Mouse (Mus musculus) kidney, adult 9 months (tissue): ENCODE measurements around the gene Hnf4a.
"Not testable (repeated sequence)": the region's sequence is repeated elsewhere in the genome, so short reads cannot be mapped to it uniquely, and the experiment has no call there.

ENCODE experiments used
- DNase-seq: peaks from one replicate; pipeline ENCODE4 v3.0.0; 2022

Hnf4a gene

DNA sequence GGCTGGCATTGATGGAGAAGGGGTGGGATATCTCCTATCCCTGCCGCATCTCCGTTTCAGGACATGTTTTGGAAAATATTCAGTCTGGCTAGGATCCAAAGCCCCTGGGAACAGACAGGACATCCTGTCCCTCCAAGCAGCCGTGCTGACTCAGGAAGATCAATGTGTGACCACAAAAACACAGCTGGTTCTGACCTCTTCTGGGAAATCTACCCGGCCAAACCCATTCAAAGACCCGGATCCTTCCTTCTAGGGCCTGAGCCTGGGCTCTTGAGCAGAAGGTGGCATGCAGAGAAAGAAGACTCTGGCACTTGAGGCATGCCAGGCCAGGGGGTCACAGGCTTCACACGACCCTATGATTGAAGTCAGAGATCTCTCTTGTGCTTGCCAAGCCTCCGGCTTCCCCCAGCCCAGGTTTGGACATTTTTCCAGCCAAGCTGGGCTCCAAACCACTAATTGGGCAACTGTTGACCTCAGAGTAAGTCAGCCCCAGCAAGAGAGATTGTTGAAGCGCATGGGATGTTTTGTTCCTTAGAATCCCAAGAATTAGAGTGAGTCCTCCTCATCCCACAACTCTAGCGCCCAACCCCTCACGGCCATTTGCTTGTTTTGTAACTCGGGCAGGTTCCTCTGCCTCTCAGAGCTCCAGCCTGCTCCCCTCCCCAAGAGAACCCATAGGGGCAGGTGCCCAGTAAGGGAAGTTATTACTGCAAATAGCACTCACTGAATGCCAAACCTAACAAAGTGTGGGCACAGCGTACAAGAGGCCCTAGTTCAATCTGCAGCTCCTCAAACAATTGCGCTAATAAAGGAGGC is 89.7 kb downstream of the Hnf4a start:
- DNase-seq, result peak; percentile 88

GRCm38 (mm10) chr2:163596873-163597155 is 90.2 kb downstream of the Hnf4a start:
- no peak for DNase-seq

GRCm38 (mm10) chr2:163597661-163598060 is 91.1 kb downstream of the Hnf4a start:
- DNase-seq, result peak; percentile 91

GRCm38 (mm10) chr2:163599226-163599625 is 92.6 kb downstream of the Hnf4a start:
- DNase-seq, result peak; percentile 79

DNA sequence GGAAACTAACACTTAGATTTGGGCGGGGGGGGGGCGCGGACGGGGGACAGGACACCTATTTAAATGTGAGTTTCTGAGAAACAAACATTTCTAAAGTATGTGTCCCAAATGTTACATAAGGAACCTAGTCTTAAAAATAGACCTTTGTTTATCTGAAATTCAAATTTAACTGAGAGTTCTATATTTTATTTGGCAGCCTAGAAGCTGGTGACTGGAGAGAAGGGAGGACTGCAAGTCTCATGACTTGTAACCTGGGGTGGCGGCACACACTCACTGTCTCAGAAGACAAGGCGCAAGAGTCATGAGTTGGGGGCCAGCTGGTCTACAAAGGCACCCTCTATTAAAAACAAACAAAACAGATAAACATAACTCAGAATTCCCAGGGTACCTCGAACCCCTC is 94.5 kb downstream of the Hnf4a start:
- no peak for DNase-seq

DNA sequence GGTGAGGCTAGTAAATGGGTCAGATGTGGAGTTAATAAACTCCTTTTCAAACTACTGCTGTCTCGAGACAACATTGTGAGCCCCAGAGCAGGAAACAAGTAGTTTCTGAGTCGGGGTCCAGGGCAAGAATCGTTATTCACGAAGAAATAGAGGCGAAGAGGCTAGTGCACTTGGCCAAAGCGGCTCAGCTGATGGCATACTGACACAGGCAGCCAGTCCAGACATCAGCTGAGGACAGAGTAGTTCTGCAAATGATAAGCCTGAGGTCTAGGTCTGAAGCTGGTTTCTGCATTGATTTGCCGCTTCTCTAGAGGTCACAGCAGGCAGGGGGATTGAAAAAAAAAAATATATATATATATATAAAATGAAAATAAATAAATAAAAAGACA is 95.1 kb downstream of the Hnf4a start:
- no peak for DNase-seq

DNA sequence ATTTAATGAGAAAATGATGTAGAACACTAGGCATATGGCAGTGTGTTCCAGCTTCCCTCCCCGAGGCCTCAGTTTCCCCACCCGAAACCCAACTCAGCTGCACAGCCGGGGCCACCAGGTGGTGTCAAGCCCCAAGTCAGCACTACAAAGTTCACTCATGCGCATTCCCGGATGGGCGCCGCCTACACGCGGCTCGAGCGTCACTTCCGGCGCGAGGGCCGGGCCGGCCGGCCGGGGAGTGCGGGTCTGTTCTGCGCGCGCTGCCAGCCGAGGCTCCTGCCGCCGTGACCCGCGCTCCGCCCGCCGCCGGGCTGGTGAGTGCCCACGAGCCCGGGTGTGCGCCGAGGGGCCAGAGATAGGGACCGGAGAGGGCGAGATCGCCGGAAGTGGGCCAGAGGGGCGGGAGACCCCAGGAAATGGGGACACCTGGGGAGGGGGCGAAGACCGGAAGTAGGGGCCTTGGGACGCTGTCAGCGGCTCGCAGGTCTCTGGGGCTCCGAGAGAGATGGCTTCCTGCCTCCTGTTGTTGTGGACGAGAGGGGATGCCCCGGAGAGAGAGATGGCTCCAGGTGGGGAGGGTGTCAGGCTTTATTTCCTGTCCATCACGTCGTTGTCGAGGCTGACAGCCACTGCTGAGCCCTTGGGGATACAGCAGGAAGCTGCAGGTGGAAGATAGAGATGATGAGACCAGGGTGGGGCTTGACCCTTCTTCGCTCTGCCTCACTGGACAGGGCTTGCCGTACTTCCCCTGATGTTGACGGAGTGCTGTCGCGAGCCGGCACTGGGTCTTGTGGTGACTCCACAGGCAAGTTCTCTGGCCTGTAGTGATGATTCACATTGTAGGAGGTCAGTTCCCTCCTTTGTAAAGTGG is 95.7 kb downstream of the Hnf4a start, which contains the start of gene Ttpal:
TSS of gene Ttpal (plus strand) at position 214 of the 871 bp plus-strand sequence.
- DNase-seq, result peak; percentile 88

DNA sequence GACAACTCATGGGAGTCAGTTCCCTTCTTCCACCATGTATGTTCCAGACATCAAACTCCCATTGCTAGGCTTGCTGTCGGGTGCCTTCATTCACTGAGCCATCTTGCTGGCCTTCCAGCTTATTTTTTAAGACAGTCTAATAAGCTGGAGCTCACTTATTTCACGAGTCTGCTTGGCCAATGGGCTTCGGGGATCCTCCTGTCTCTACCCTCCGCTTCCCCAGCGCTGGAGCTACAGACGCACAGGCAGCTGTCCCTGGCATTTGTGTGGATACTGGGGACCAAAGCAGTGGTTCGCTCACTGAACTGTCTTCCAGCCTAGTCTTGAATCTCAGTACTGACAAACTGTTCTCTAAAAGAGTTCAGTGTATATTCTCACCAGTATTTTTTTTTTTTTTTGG is 99.6 kb downstream of the Hnf4a start:
- no peak for DNase-seq

- DNase-seq, result no peak
Observed at GRCm38 (mm10) chr2:163608008-163608407, 101.4 kb downstream of the Hnf4a start.

- no peak for DNase-seq
Observed at GRCm38 (mm10) chr2:163609281-163609975, 102.8 kb downstream of the Hnf4a start.

- no peak for DNase-seq
Observed at GRCm38 (mm10) chr2:163611176-163611575, 104.6 kb downstream of the Hnf4a start.

DNA sequence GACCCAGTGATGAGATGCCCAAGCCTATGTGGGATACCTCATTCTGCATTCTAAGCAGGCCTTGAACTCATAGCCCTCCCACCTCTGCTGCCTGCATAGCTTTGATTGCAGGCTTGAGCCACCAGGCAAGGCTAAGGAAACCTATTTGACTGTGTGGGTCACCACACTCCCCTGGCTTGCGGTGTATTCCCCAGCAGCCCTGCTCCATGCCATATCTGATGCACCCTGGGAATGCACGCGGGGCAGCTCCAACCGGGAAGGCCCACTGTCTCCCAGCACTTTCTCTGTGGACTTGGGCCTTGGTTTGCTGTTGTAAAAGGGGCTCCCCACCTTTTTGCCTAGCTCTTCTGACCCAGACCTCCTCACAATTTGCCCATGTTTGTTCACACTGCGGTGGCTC is 106.6 kb downstream of the Hnf4a start:
- DNase-seq, result no peak

GRCm38 (mm10) chr2:163613990-163614389 is 107.4 kb downstream of the Hnf4a start:
- no peak for DNase-seq

GRCm38 (mm10) chr2:163615401-163615800 is 108.8 kb downstream of the Hnf4a start:
- DNase-seq, result no peak

GRCm38 (mm10) chr2:163615906-163616651 is 109.5 kb downstream of the Hnf4a start:
- no peak for DNase-seq

DNA sequence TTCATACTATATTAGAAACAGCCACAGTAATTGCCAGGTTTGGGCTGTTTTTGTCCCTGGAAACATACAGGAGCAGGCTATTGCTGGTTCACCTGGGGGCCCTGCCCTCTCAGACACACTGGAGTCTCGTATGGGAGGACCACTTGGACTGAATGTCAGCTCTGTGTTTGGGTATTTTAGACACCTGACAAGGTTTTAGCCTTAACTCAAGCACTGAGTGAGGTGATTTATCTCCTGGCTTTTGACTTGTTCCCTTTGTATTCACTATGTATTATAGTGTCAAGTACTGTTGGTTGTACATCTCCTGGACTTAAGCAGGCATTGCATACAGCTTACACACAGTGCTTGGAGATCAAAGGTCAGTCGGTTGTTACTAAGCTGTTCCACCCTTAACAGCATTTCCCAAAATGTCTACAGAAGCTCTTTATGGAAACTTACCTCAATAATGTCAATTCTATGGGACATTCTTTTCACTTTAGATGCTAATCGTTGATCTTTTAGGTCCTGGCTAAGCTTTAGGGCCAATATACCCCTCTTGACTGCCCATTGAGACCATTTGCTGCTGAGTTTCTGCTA is 110.1 kb downstream of the Hnf4a start:
- DNase-seq, result no peak

- DNase-seq, result no peak
Observed at GRCm38 (mm10) chr2:163617232-163617863, 110.7 kb downstream of the Hnf4a start.

DNA sequence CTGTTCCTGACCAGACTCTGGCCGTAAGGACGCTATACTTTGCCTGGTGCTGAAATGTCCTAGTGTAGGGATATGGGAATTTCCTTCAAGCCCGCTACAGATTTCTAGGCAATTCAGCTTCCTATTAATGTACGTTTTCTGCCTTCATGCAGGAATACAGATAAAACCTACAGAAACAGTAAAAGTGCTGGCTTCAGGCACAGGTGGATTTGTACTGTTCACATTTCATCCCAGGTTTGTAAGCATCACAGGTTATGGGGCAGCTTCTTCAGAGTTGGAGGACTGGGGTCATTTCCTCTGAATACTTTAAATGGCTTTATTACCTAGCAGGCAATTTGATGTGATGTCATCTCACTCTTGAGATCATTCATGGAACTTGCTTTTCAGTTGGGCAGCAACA is 111.3 kb downstream of the Hnf4a start:
- DNase-seq, result no peak

GRCm38 (mm10) chr2:163620451-163620850 is 113.8 kb downstream of the Hnf4a start:
- DNase-seq, result no peak

DNA sequence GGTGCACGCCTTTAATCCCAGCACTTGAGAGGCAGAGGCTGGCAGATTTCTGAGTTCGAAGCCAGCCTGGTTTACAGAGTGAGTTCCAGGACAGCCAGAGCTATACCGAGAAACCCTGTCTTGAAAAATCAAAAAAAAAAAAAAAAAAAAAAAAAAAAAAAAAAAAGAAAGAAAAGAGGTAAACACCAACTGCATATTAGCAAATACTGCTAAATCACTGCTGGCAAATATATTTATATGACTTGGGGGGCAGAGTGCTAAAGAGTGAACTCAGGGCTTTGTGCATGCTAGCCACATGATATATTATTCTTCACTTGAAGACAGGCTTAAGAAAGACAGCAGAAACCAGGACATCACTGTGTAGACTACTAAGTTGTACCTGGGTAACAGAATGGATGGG is 114.8 kb downstream of the Hnf4a start:
- not testable (repeated sequence) for DNase-seq
